Mouse (Mus musculus) T-helper 17 cell (primary cell): Measurements from ENCODE around the gene Itfg2.

Experiments
- in situ Hi-C, 2 experiments: fragments of 300-600 bp; cut with MboI, MseI; formaldehyde crosslinking; loops; 1 replicate in 1 of 2; 2 replicates in 1 of 2; pipeline ENCODE4 v1.15.1; 2025; ENCODE audit warnings: high pct_unique_total_duplicates in 2 of 2

Gene Itfg2

GRCm38 (mm10) chr6:128435474-128435873 lies 10.7 kb upstream of the Itfg2 start:
- in situ Hi-C loops, result no loop called here

- in situ Hi-C loops, result no loop called here
Observed at GRCm38 (mm10) chr6:128433566-128433965, 8.8 kb upstream of the Itfg2 start.

- in situ Hi-C loops, result no loop called here
Observed at GRCm38 (mm10) chr6:128432356-128432915, 7.7 kb upstream of the Itfg2 start.

- in situ Hi-C loops, result no loop called here
Observed at GRCm38 (mm10) chr6:128429826-128430225, 5.1 kb upstream of the Itfg2 start.

- in situ Hi-C loops, result no loop called here
Observed at GRCm38 (mm10) chr6:128429300-128429699, 4.6 kb upstream of the Itfg2 start.

- in situ Hi-C loops, result no loop called here
Observed at GRCm38 (mm10) chr6:128427571-128427970, 2.8 kb upstream of the Itfg2 start.

GRCm38 (mm10) chr6:128425046-128425445 lies 315 bp upstream of the Itfg2 start:
- in situ Hi-C loops, result no loop called here

- in situ Hi-C loops, result no loop called here
Observed at GRCm38 (mm10) chr6:128423496-128424268, 1.0 kb downstream of the Itfg2 start.

- in situ Hi-C loops, result no loop called here
Observed at GRCm38 (mm10) chr6:128421480-128421879, 3.3 kb downstream of the Itfg2 start.

GRCm38 (mm10) chr6:128421036-128421435 lies 3.7 kb downstream of the Itfg2 start:
- in situ Hi-C loops, result no loop called here

- in situ Hi-C loops, result loop anchor here in 1 of 2 experiments (10.0 kb wide), 1 partner anchor 53 kb away; the partner anchor contains the start of genes Foxm1 and Rhno1
Observed at GRCm38 (mm10) chr6:128418076-128418475, 6.7 kb downstream of the Itfg2 start.

GRCm38 (mm10) chr6:128416169-128416568 lies 8.6 kb downstream of the Itfg2 start:
- in situ Hi-C loops, result loop anchor here in 1 of 2 experiments (10.0 kb wide), 1 partner anchor 51 kb away; the partner anchor contains the start of genes Foxm1 and Rhno1

- in situ Hi-C loops, result loop anchor here (5.0 to 10.0 kb wide), 3 partner anchors 46 to 209 kb away; partner anchors contain the start of genes Foxm1 (in 1 of the 2) and Rhno1 (in 1 of the 2)
Observed at GRCm38 (mm10) chr6:128411115-128411514, 13.6 kb downstream of the Itfg2 start.

GRCm38 (mm10) chr6:128410305-128410704 lies 14.4 kb downstream of the Itfg2 start:
- in situ Hi-C loops, result loop anchor here (5.0 to 10.0 kb wide), 3 partner anchors 46 to 208 kb away; partner anchors contain the start of genes Foxm1 (in 1 of the 2) and Rhno1 (in 1 of the 2)

- in situ Hi-C loops, result no loop called here
Observed at GRCm38 (mm10) chr6:128408544-128409125, 16.1 kb downstream of the Itfg2 start.

- in situ Hi-C loops, result no loop called here
Observed at GRCm38 (mm10) chr6:128404708-128405107, 20.0 kb downstream of the Itfg2 start.

- in situ Hi-C loops, result loop anchor here in 1 of 2 experiments (25.0 kb wide), 1 partner anchor 1287 kb away; the partner anchor contains the start of gene Tigar
Observed at GRCm38 (mm10) chr6:128399421-128400185, 25.1 kb downstream of the Itfg2 start.

- in situ Hi-C loops, result loop anchor here in 1 of 2 experiments (25.0 kb wide), 1 partner anchor 1287 kb away; the partner anchor contains the start of gene Tigar
Observed at GRCm38 (mm10) chr6:128398996-128399395, 25.7 kb downstream of the Itfg2 start, which contains the start of gene Nrip2. Gene Nrip2, plus strand, starts transcription at chr6:128399296.

GRCm38 (mm10) chr6:128397574-128398261 lies 27.0 kb downstream of the Itfg2 start:
- in situ Hi-C loops, result loop anchor here in 1 of 2 experiments (25.0 kb wide), 1 partner anchor 1285 kb away; the partner anchor contains the start of gene Tigar

- in situ Hi-C loops, result loop anchor here in 1 of 2 experiments (25.0 kb wide), 1 partner anchor 1278 kb away; the partner anchor contains the start of gene Tigar
Observed at GRCm38 (mm10) chr6:128390683-128391082, 34.0 kb downstream of the Itfg2 start.
